In the genomic region with DNA sequence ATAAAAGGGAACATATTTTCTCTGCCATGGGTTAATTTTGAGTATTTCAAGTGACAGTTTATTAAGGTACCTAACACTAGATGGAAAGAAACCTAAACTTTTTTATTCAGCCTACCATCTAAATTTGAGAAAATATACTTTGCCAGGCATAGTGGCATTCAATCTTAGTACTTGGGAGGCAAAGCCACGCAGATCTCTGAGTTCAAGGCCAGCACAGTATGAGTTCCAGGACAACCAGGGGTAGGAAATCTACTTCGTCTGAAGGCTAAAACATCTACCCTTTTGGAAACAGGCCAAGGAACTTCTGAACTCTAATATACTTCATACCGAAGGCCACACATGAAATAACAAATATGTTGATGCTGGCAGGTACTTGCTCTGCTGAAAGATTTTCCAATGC, we compare ENCODE assay signal across 25 mouse cellular contexts. TPM values are rescaled to one million over a fixed set of nuclear protein-coding genes. Genes with fewer than 3 reads are reported as not detected.
A peak's percentile ranks its signal among the peaks of the same experiment; 100 is the strongest.
DNase-seq lines count a peak whose midpoint lies in the region; ATAC-seq lines count a peak whose summit lies in the region.
"Had no signal": no experiment of that assay in that cellular context is flagged by ENCODE, and none has a peak within 500 bp of the region (broad histone marks: within the 10 kb centered on the region; RNA-seq: fewer than 3 reads in every experiment).

No protein-coding gene starts in this region.

- no peaks in the 10 kb centered on the region for H3K9me3 ChIP-seq in heart, embryonic 12.5 days (replicated peaks)
- H3K9me3 ChIP-seq: G1E had no signal

- DNase-seq in adrenal gland, adult (ENCODE audit: inconsistent age in 2 of 2, low spot score in 1 of 2) = peak; percentile 57 to 82
- DNase-seq in adrenal gland, postnatal 4 days (ENCODE audit: low spot score in 2 of 2) = no peak
- peak; percentile 38 for DNase-seq in adrenal gland, adult 2 months
- DNase-seq in adrenal gland, postnatal 14 days = no peak
- peak; percentile 27 to 36 for DNase-seq in adrenal gland, postnatal 36 days
- DNase-seq in adrenal gland, adult 18-20 months (ENCODE audit: low spot score in 2 of 2) = no peak
- DNase-seq in heart, adult 11 months = peak; percentile 54
- DNase-seq: adrenal gland, adult 8-10 months; adrenal gland, postnatal 10 days; adrenal gland, postnatal 25 days; B cell, adult 2 months; cerebellum, adult 11 months; cerebellum, adult 11-12 months; cerebellum, adult 18-20 months; cerebellum, adult 2 months; cerebellum, adult 8-10 months; cerebellum, adult 9-10 months; cerebellum, adult 9-11 months; cerebellum, postnatal 10 days had no signal

- 72% methylated on average over 3 of the region's 3 CpGs for WGBS in heart, embryonic 12.5 days

- H3K9ac ChIP-seq in heart, embryonic 12.5 days = no peak overlapping the region

- H3K4me3 ChIP-seq in heart, embryonic 12.5 days = no peak overlapping the region

- peaks cover 10% of the 10 kb centered on the region for H3K4me1 ChIP-seq in heart, embryonic 12.5 days (replicated peaks)

- no peak overlapping the region for H3K4me2 ChIP-seq in heart, embryonic 12.5 days

- ATAC-seq in heart, embryonic 12.5 days (ENCODE audit: insufficient number of reproducible peaks, low FRiP score) = no peak
- ATAC-seq: activated CD4-positive, CD25-positive, alpha-beta regulatory T cell, adult 4 months; CD4-positive, CD25-positive, alpha-beta regulatory T cell, adult 4 months; Patski had no signal

- H3K36me3 ChIP-seq in heart, embryonic 12.5 days = peaks cover 23% of the 10 kb centered on the region

- no peaks in the 10 kb centered on the region for H3K27me3 ChIP-seq in heart, embryonic 12.5 days (replicated peaks)
- H3K27me3 ChIP-seq: CH12.LX, Patski had no signal

- no peak overlapping the region for H3K27ac ChIP-seq in heart, embryonic 12.5 days (ENCODE audit: poor library complexity, severe bottlenecking)

RNA-seq across cellular contexts. Expression of a gene that starts 26.0 kb away (rescaled TPM):
- 100 to 1,000 TPM; 183 to 197 TPM for total RNA-seq in adrenal gland, postnatal 4 days (2021)
- 100 to 1,000 TPM; 176 to 197 TPM for total RNA-seq in adrenal gland, adult 2 months (2021)
- 29.7 and 61.1 TPM in 2 replicates for polyA plus RNA-seq in adrenal gland, adult 2 months (2012; rRNA removed)
- total RNA-seq in adrenal gland, postnatal 14 days (2021) = 174 and 200 TPM in 2 replicates
- 100 to 1,000 TPM; 190 to 286 TPM for total RNA-seq in adrenal gland, postnatal 36 days (2021)
- total RNA-seq in adrenal gland, adult 18-20 months (2021) = 100 to 1,000 TPM; 124 to 260 TPM
- polyA plus RNA-seq in heart, embryonic 12.5 days (2016; fragmentation: Nextera tagmentation; extraction: Ambion mirVana) = 73.3 and 76.4 TPM in 2 replicates

Comparison
In these comparisons a context has a peak if more than half of its experiments do, and no peak if none do; other contexts are left out.
1. DNase-seq: peak in adrenal gland, adult (2 of 2), adrenal gland, adult 2 months (single experiment), adrenal gland, postnatal 36 days (2 of 2) and heart, adult 11 months (single experiment); none in adrenal gland, postnatal 4 days (0 of 2), adrenal gland, postnatal 14 days (single experiment) and adrenal gland, adult 18-20 months (0 of 2).